Mouse (Mus musculus): ENCODE measurements around the gene Brip1.

DNA sequence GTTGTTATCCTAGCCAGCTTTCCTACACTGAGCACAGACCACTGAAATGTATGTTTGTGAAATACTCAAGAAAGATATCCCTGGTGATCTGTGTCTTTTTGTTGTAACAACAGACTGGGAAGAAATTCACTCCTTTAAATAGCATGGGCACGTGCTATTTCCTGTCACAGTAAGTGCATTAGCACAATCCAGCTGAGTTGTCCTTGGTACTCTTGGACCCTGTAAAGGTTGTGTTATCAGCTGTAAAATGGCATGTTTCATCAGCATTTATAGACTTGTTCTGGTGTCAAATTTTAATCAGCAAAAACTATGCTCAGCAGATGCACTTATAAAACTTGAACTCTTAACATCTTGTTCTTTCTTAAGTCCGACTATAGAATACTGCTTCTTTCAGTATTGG is 30.2 kb downstream of the Brip1 start:
- TF ChIP-seq CTCF (IDR thresholded peaks at IDR 0.05; ENCODE audit: insufficient read depth, low read depth, low read length): no peak
- TF ChIP-seq POLR2A (IDR thresholded peaks at IDR 0.05; ENCODE audit: insufficient read depth, low read depth, low read length): no peak
